Mouse (Mus musculus): ENCODE results near the gene Scai. TPM values are rescaled to one million over a fixed set of nuclear protein-coding genes. Genes with fewer than 3 reads are reported as not detected.
"Not testable (repeated sequence)": the region's sequence is repeated elsewhere in the genome, so short reads cannot be mapped to it uniquely, and the experiment has no call there.

The Scai gene
- 11.0 and 14.4 TPM in 2 replicates for polyA plus RNA-seq (2014; fragmentation: Nextera tagmentation; extraction: Ambion mirVana)

GRCm38 (mm10) chr2:39190561-39191056 lies at the start of gene Scai:
Gene Scai, minus strand, starts transcription at chr2:39190734.
- peak; percentile 95 for DNase-seq (ENCODE audit: low spot score)
- Histone ChIP-seq H3K9me3 (ENCODE audit: control insufficient read depth, low read length) (no peaks in the 10 kb centered on the region), H3K4me3 (ENCODE audit: low read depth, low read length) (peak within 1 kb of the TSS; percentile 87), H3K4me2 (replicated peaks; ENCODE audit: low read depth, low read length) (peak within 1 kb of the TSS; percentile 74), H3K9ac (ENCODE audit: low read depth, low read length) (peak within 1 kb of the TSS; percentile 95), H3K27me3 (ENCODE audit: control insufficient read depth, insufficient read depth, low read length) (no peaks in the 10 kb centered on the region), H3K36me3 (ENCODE audit: control insufficient read depth, insufficient read depth, low read length) (no peaks in the 10 kb centered on the region), H3K4me1 (replicated peaks; ENCODE audit: control insufficient read depth, insufficient read depth, low read length) (no peaks in the 10 kb centered on the region), H3K27ac (ENCODE audit: low read depth, low read length) (peak within 1 kb of the TSS; percentile 97)
- whole genome bisulfite sequencing, result under 1% methylated on average over 39 of the region's 41 CpGs
- ATAC-seq (ENCODE audit: low FRiP score), result peak; percentile 100

DNA sequence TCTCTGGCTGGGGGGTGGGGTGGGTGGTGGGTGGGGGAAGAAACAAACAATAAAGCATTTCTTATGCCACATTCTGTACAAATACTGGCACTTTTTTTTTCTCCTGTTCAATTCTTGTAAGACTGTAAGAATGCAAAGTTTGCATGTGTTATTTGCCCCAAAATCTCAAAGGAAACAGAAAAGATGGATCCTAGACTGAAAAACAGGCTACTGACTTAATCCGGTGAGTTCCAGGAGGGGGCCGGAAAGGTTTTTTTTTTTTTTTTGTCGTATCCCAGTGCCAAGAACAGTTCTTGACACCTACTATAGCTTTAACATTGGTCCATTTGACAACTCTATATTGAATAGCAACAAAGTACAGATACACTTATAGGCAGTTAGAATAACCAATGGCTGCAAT lies 36.2 kb upstream of the Scai start:
- Histone ChIP-seq H3K4me1 (replicated peaks; ENCODE audit: control insufficient read depth, insufficient read depth, low read length) (0 out of 2 replicates have a peak, but pooled peaks cover 2% of the 10 kb centered on the region), H3K4me3 (ENCODE audit: low read depth, low read length) (peak overlapping the region; percentile 73), H3K36me3 (ENCODE audit: control insufficient read depth, insufficient read depth, low read length) (no peaks in the 10 kb centered on the region), H3K27ac (ENCODE audit: low read depth, low read length) (no peak overlapping the region), H3K4me2 (replicated peaks; ENCODE audit: low read depth, low read length) (peak overlapping the region; percentile 14; the same call in 1 of the 2 replicates), H3K9ac (ENCODE audit: low read depth, low read length) (peak overlapping the region; percentile 42; the same call in 1 of the 2 replicates), H3K9me3 (ENCODE audit: control insufficient read depth, low read length) (no peaks in the 10 kb centered on the region), H3K27me3 (ENCODE audit: control insufficient read depth, insufficient read depth, low read length) (no peaks in the 10 kb centered on the region)
- peak; percentile 4; the same call in 1 of the 2 replicates for ATAC-seq (ENCODE audit: low FRiP score)
- no peak for DNase-seq (ENCODE audit: low spot score)
- WGBS, result 29% methylated on average over 3 of the region's 3 CpGs

GRCm38 (mm10) chr2:39226019-39226640 lies 35.6 kb upstream of the Scai start, which contains the start of gene Ppp6c:
Gene Ppp6c, minus strand, starts transcription at chr2:39226451.
- Histone ChIP-seq H3K4me1 (replicated peaks; ENCODE audit: control insufficient read depth, insufficient read depth, low read length) (0 out of 2 replicates have a peak, but pooled peaks cover 2% of the 10 kb centered on the region), H3K27ac (ENCODE audit: low read depth, low read length) (peak within 1 kb of the TSS; percentile 90), H3K27me3 (ENCODE audit: control insufficient read depth, insufficient read depth, low read length) (no peaks in the 10 kb centered on the region), H3K4me3 (ENCODE audit: low read depth, low read length) (peak within 1 kb of the TSS; percentile 73), H3K9ac (ENCODE audit: low read depth, low read length) (peak within 1 kb of the TSS; percentile 76), H3K9me3 (ENCODE audit: control insufficient read depth, low read length) (no peaks in the 10 kb centered on the region), H3K4me2 (replicated peaks; ENCODE audit: low read depth, low read length) (peak within 1 kb of the TSS; percentile 52), H3K36me3 (ENCODE audit: control insufficient read depth, insufficient read depth, low read length) (no peaks in the 10 kb centered on the region)
- ATAC-seq (ENCODE audit: low FRiP score) (peak; percentile 98), DNase-seq (ENCODE audit: low spot score) (peak; percentile 96)
- under 1% methylated on average over 56 of the region's 56 CpGs for WGBS

DNA sequence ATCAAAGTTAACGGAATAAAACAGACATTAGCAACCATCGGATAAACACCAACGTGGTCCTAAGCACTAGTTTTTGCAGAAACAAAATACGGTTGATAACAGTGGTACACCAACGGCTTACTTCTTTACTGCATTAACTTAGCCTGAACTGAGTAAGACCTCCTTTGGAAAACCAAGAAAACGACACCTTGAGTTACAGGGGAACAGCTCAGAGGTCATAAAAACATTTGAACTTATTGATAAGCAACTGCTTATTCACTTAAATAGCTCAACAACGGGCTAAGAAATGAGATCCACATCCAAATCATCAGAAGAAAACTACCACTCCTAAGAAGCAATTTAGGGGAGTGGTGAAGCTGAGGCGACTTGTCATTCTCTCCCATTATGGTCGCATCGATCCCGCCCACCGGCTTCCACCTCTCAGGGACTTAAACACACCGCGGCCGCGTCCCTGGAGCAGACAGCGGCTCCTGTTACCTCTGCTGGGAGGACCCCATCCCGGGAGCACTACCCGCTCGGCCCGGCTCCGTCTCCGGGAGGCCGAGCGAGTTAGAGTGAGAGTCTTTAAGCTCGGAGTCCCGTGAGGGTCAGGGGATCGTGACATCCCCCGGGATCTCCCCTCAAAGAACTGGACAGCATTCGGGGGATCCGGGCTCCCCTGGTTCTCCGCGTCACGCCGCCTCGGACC lies 34.9 kb upstream of the Scai start:
- Histone ChIP-seq H3K4me3 (ENCODE audit: low read depth, low read length) (peak overlapping the region; percentile 73), H3K9ac (ENCODE audit: low read depth, low read length) (peak overlapping the region; percentile 76), H3K27ac (ENCODE audit: low read depth, low read length) (peak overlapping the region; percentile 90), H3K4me2 (replicated peaks; ENCODE audit: low read depth, low read length) (peak overlapping the region; percentile 52)
- ATAC-seq (ENCODE audit: low FRiP score); H3K36me3 ChIP-seq (ENCODE audit: control insufficient read depth, insufficient read depth, low read length); H3K4me1 ChIP-seq (replicated peaks; ENCODE audit: control insufficient read depth, insufficient read depth, low read length); H3K27me3 ChIP-seq (ENCODE audit: control insufficient read depth, insufficient read depth, low read length); H3K9me3 ChIP-seq (ENCODE audit: control insufficient read depth, low read length): not testable (repeated sequence)
- 5% methylated on average over 25 of the region's 36 CpGs for WGBS
- DNase-seq (ENCODE audit: low spot score), result peak; percentile 24

DNA sequence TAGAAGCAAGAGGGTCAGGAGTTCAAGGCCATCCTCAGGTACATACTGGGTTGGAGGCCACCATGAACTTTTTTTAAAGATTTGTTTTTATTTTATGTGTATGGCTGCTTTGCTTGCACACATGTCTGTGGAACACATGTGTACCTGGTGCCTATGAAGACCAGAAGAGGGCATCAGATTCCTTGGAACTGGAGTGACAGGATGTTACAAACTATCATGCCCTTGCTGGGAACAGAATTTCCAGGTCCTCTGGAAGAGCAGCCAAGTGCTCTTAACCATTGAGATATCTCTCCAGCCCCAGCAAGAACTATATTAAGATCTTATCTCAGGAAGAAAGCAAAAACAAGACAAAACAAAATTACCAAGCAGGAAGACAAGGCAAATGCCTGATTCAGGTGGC lies 34.1 kb upstream of the Scai start:
- H3K4me2 ChIP-seq (replicated peaks; ENCODE audit: low read depth, low read length), result peak overlapping the region; percentile 52
- 0 out of 2 replicates have a peak, but pooled peaks cover 2% of the 10 kb centered on the region for H3K4me1 ChIP-seq (replicated peaks; ENCODE audit: control insufficient read depth, insufficient read depth, low read length)
- no peaks in the 10 kb centered on the region for H3K36me3 ChIP-seq (ENCODE audit: control insufficient read depth, insufficient read depth, low read length)
- H3K9ac ChIP-seq (ENCODE audit: low read depth, low read length), result no peak overlapping the region
- H3K27me3 ChIP-seq (ENCODE audit: control insufficient read depth, insufficient read depth, low read length), result no peaks in the 10 kb centered on the region
- no peaks in the 10 kb centered on the region for H3K9me3 ChIP-seq (ENCODE audit: control insufficient read depth, low read length)
- DNase-seq (ENCODE audit: low spot score) (no peak), ATAC-seq (ENCODE audit: low FRiP score) (no peak)
- H3K27ac ChIP-seq (ENCODE audit: low read depth, low read length), result no peak overlapping the region
- no peak overlapping the region for H3K4me3 ChIP-seq (ENCODE audit: low read depth, low read length)

GRCm38 (mm10) chr2:39220010-39220409 lies 29.5 kb upstream of the Scai start:
- 92% methylated on average over 6 of the region's 6 CpGs for WGBS
- H3K4me2 ChIP-seq (replicated peaks; ENCODE audit: low read depth, low read length), result no peak overlapping the region
- H3K4me1 ChIP-seq (replicated peaks; ENCODE audit: control insufficient read depth, insufficient read depth, low read length), result 0 out of 2 replicates have a peak, but pooled peaks cover 2% of the 10 kb centered on the region
- H3K9ac ChIP-seq (ENCODE audit: low read depth, low read length), result no peak overlapping the region
- no peaks in the 10 kb centered on the region for H3K36me3 ChIP-seq (ENCODE audit: control insufficient read depth, insufficient read depth, low read length)
- H3K9me3 ChIP-seq (ENCODE audit: control insufficient read depth, low read length), result no peaks in the 10 kb centered on the region
- ATAC-seq (ENCODE audit: low FRiP score) (no peak), DNase-seq (ENCODE audit: low spot score) (no peak)
- H3K27ac ChIP-seq (ENCODE audit: low read depth, low read length), result no peak overlapping the region
- H3K27me3 ChIP-seq (ENCODE audit: control insufficient read depth, insufficient read depth, low read length), result no peaks in the 10 kb centered on the region
- no peak overlapping the region for H3K4me3 ChIP-seq (ENCODE audit: low read depth, low read length)

- H3K4me1 ChIP-seq (replicated peaks; ENCODE audit: control insufficient read depth, insufficient read depth, low read length), result no peaks in the 10 kb centered on the region
- H3K27ac ChIP-seq (ENCODE audit: low read depth, low read length), result no peak overlapping the region
- no peak overlapping the region for H3K4me3 ChIP-seq (ENCODE audit: low read depth, low read length)
- no peaks in the 10 kb centered on the region for H3K9me3 ChIP-seq (ENCODE audit: control insufficient read depth, low read length)
- no peak overlapping the region for H3K4me2 ChIP-seq (replicated peaks; ENCODE audit: low read depth, low read length)
- H3K36me3 ChIP-seq (ENCODE audit: control insufficient read depth, insufficient read depth, low read length), result no peaks in the 10 kb centered on the region
- H3K9ac ChIP-seq (ENCODE audit: low read depth, low read length), result no peak overlapping the region
- DNase-seq (ENCODE audit: low spot score) (no peak), ATAC-seq (ENCODE audit: low FRiP score) (no peak)
- WGBS, result 96% methylated on average over 3 of the region's 3 CpGs
- no peaks in the 10 kb centered on the region for H3K27me3 ChIP-seq (ENCODE audit: control insufficient read depth, insufficient read depth, low read length)
These were observed 28.5 kb upstream of the Scai start for GRCm38 (mm10) chr2:39219034-39219433.

DNA sequence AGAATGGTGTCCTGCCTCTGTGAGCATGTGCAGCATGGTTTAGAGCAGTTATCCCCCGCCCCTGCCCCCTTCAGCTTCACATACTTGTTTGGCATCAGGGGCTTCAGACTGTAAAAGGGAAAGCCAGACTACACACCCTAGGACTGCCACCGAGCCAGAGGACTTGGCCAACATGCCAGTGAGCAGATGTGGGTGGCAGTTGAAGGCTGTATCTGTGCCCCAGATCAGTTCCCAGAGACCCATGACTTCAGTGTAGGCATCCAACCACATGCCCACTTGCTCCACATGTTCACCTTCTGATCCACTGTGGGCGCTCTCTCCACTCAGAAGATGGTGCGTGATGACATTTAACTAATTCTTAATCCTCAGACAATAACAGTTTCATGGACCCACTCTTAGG lies 26.6 kb upstream of the Scai start:
- 96% methylated on average over 4 of the region's 4 CpGs for WGBS
- ATAC-seq (ENCODE audit: low FRiP score) (no peak), DNase-seq (ENCODE audit: low spot score) (no peak)
- H3K4me2 ChIP-seq (replicated peaks; ENCODE audit: low read depth, low read length), result no peak overlapping the region
- H3K9me3 ChIP-seq (ENCODE audit: control insufficient read depth, low read length), result no peaks in the 10 kb centered on the region
- no peaks in the 10 kb centered on the region for H3K36me3 ChIP-seq (ENCODE audit: control insufficient read depth, insufficient read depth, low read length)
- H3K9ac ChIP-seq (ENCODE audit: low read depth, low read length), result no peak overlapping the region
- no peaks in the 10 kb centered on the region for H3K4me1 ChIP-seq (replicated peaks; ENCODE audit: control insufficient read depth, insufficient read depth, low read length)
- no peak overlapping the region for H3K27ac ChIP-seq (ENCODE audit: low read depth, low read length)
- H3K27me3 ChIP-seq (ENCODE audit: control insufficient read depth, insufficient read depth, low read length), result no peaks in the 10 kb centered on the region
- no peak overlapping the region for H3K4me3 ChIP-seq (ENCODE audit: low read depth, low read length)
